9 mouse cellular contexts compared by ENCODE assay signal in genomic region chr14:55540787-55541321, GRCm38 (mm10). TPM values are rescaled to one million over a fixed set of nuclear protein-coding genes. Genes with fewer than 3 reads are reported as not detected.
DNase-seq lines count a peak whose midpoint lies in the region; ATAC-seq and TF ChIP-seq lines count a peak whose summit lies in the region.
"Had no signal": no experiment of that assay in that cellular context is flagged by ENCODE, and none has a peak within 500 bp of the region (broad histone marks: within the 10 kb centered on the region; RNA-seq: fewer than 3 reads in every experiment).

No protein-coding gene starts in this region.

- H3K4me3 ChIP-seq in bone marrow, adult 2 months (replicated peaks; ENCODE audit: control insufficient read depth, low read depth, low read length) = peak overlapping the region; percentile 90
- H3K4me3 ChIP-seq in heart, embryonic 14.5 days (ENCODE audit: control insufficient read depth in 1 of 2, insufficient read depth in 1 of 2, low read depth in 1 of 2, low read length in 2 of 2) = peak overlapping the region; percentile 52
- peak overlapping the region; percentile 78 for H3K4me3 ChIP-seq in liver, postnatal 0 days (ENCODE audit: low read depth, low read length)

- no peak for TF ChIP-seq CTCF in bone marrow, adult 2 months (IDR thresholded peaks at IDR 0.05; ENCODE audit: control insufficient read depth, insufficient read depth, low read length)
- no peak for TF ChIP-seq CTCF in liver, postnatal 0 days (IDR thresholded peaks at IDR 0.05; ENCODE audit: low read depth)

- 0 out of 2 replicates have a peak, but pooled peaks have one; percentile 18 for ATAC-seq in heart, embryonic 14.5 days (ENCODE audit: insufficient number of reproducible peaks, insufficient read depth, low FRiP score, low read depth)
- peak; percentile 50 for ATAC-seq in liver, postnatal 0 days
- peak; percentile 7; the same call in 1 of the 2 replicates for ATAC-seq in neutrophil, adult 5-6 weeks (ENCODE audit: extremely low read depth, insufficient number of reproducible peaks, low FRiP score, poor library complexity, severe bottlenecking)

- peak; percentile 69 for DNase-seq in CD4-positive, CD25-positive, alpha-beta regulatory T cell, adult 2 months (ENCODE audit: low read depth, low spot score)
- DNase-seq in fibroblast of lung, adult 2 months (ENCODE audit: low read depth) = peak; percentile 53
- DNase-seq in kidney, postnatal 14 days = peak; percentile 86
- peak; percentile 84 for DNase-seq in liver, postnatal 0 days
- DNase-seq in testis, postnatal 14 days (ENCODE audit: low spot score) = peak; percentile 78

- TF ChIP-seq EP300 in liver, postnatal 0 days (IDR thresholded peaks at IDR 0.05; ENCODE audit: low read depth) = 0 out of 2 replicates have a peak, but pooled peaks have one; percentile 22

- no peaks in the 10 kb centered on the region for H3K27me3 ChIP-seq in heart, embryonic 14.5 days (ENCODE audit: control insufficient read depth, insufficient read depth, low read length)
- H3K27me3 ChIP-seq in liver, postnatal 0 days (ENCODE audit: insufficient read depth, low read length) = no peaks in the 10 kb centered on the region

- peak overlapping the region; percentile 75 for H3K9ac ChIP-seq in heart, embryonic 14.5 days (ENCODE audit: low read length)
- H3K9ac ChIP-seq in liver, postnatal 0 days (replicated peaks) = peak overlapping the region; percentile 83

- no peaks in the 10 kb centered on the region for H3K4me1 ChIP-seq in bone marrow, adult 2 months (ENCODE audit: control insufficient read depth, insufficient read depth, low read length)
- peaks cover 7 to 14% of the 10 kb centered on the region in 2 experiments; a peak in 3 of 4 replicates for H3K4me1 ChIP-seq in heart, embryonic 14.5 days (ENCODE audit: control insufficient read depth in 2 of 2, insufficient read depth in 2 of 2, low read length in 2 of 2)
- H3K4me1 ChIP-seq in liver, postnatal 0 days (ENCODE audit: insufficient read depth) = peaks cover 21% of the 10 kb centered on the region

- H3K4me2 ChIP-seq in heart, embryonic 14.5 days (ENCODE audit: low read length) = peak overlapping the region; percentile 68
- peak overlapping the region; percentile 87 for H3K4me2 ChIP-seq in liver, postnatal 0 days (ENCODE audit: low read depth, low read length)

- no peaks in the 10 kb centered on the region for H3K9me3 ChIP-seq in heart, embryonic 14.5 days (ENCODE audit: control insufficient read depth, low read length)
- H3K9me3 ChIP-seq in liver, postnatal 0 days (ENCODE audit: low read length) = no peaks in the 10 kb centered on the region

- H3K27ac ChIP-seq in bone marrow, adult 2 months (ENCODE audit: control insufficient read depth, insufficient read depth, low read depth, low read length, poor library complexity) = peak overlapping the region; percentile 91
- peak overlapping the region; percentile 76 to 83 for H3K27ac ChIP-seq in heart, embryonic 14.5 days (replicated peaks in 1 of 2; ENCODE audit: control insufficient read depth in 1 of 2, insufficient read depth in 1 of 2, low read depth in 2 of 2, low read length in 2 of 2)
- H3K27ac ChIP-seq in liver, postnatal 0 days (ENCODE audit: low read depth) = peak overlapping the region; percentile 89

- WGBS in bone marrow, adult 2 months = under 1% methylated on average over 10 of the region's 10 CpGs
- 2% methylated on average over 10 of the region's 10 CpGs for WGBS in heart, embryonic 14.5 days
- whole genome bisulfite sequencing in liver, postnatal 0 days (ENCODE audit: insufficient replicate concordance) = 7% methylated on average over 10 of the region's 10 CpGs

- no peak; the same call in 1 of the 2 replicates for TF ChIP-seq POLR2A in bone marrow, adult 2 months (IDR thresholded peaks at IDR 0.05; ENCODE audit: borderline replicate concordance, control insufficient read depth, low read depth, low read length)

- peaks cover 34% of the 10 kb centered on the region for H3K36me3 ChIP-seq in heart, embryonic 14.5 days (ENCODE audit: control insufficient read depth, insufficient read depth, low read length)
- H3K36me3 ChIP-seq in liver, postnatal 0 days (replicated peaks; ENCODE audit: insufficient read depth, low read length) = peaks cover 31% of the 10 kb centered on the region

RNA-seq across cellular contexts. Expression of gene Pck2, which starts 0.8 kb away (rescaled TPM):
- polyA plus RNA-seq in bone marrow, adult 2 months (2011; ENCODE audit: insufficient read depth, insufficient read length, low replicate concordance, missing spikeins) = 42.6 and 60.8 TPM in 2 replicates
- polyA plus RNA-seq in heart, embryonic 14.5 days (2014; fragmentation: Nextera tagmentation; extraction: Ambion mirVana) = 35.1 TPM in 2 replicates
- polyA plus RNA-seq in liver, postnatal 0 days (2015; fragmentation: Nextera tagmentation; extraction: Ambion mirVana) = 19.9 and 20.7 TPM in 2 replicates
- 38.6 and 38.8 TPM in 2 replicates for total RNA-seq in neutrophil, adult 5-6 weeks (2017)

RNA-seq across cellular contexts. Expression of gene Nrl, which starts 16.1 kb away (rescaled TPM):
- polyA plus RNA-seq in bone marrow, adult 2 months (2011; ENCODE audit: insufficient read depth, insufficient read length, low replicate concordance, missing spikeins) = 0.25 and 0.70 TPM in 2 replicates
- not detected in 2 replicates for polyA plus RNA-seq in heart, embryonic 14.5 days (2014; fragmentation: Nextera tagmentation; extraction: Ambion mirVana)
- not detected in 2 replicates for polyA plus RNA-seq in liver, postnatal 0 days (2015; fragmentation: Nextera tagmentation; extraction: Ambion mirVana)
- total RNA-seq in neutrophil, adult 5-6 weeks (2017) = 0.12 TPM in 1 of 2 replicates, not detected in the other
- polyA plus RNA-seq: gonadal fat pad, adult 2 months had no signal

RNA-seq across cellular contexts. Expression of gene Dcaf11, which starts 19.0 kb away (rescaled TPM):
- 26.4 and 42.3 TPM in 2 replicates for polyA plus RNA-seq in bone marrow, adult 2 months (2011; ENCODE audit: insufficient read depth, insufficient read length, low replicate concordance, missing spikeins)
- polyA plus RNA-seq in heart, embryonic 14.5 days (2014; fragmentation: Nextera tagmentation; extraction: Ambion mirVana) = 68.1 and 74.1 TPM in 2 replicates
- 59.9 and 62.7 TPM in 2 replicates for polyA plus RNA-seq in liver, postnatal 0 days (2015; fragmentation: Nextera tagmentation; extraction: Ambion mirVana)
- 82.2 and 98.6 TPM in 2 replicates for total RNA-seq in neutrophil, adult 5-6 weeks (2017)

RNA-seq across cellular contexts. Expression of gene A730061H03Rik, which starts 19.4 kb away (rescaled TPM):
- polyA plus RNA-seq in bone marrow, adult 2 months (2011; ENCODE audit: insufficient read depth, insufficient read length, low replicate concordance, missing spikeins) = not detected in 2 replicates
- polyA plus RNA-seq in heart, embryonic 14.5 days (2014; fragmentation: Nextera tagmentation; extraction: Ambion mirVana) = not detected in 2 replicates
- 1.3 and 1.4 TPM in 2 replicates for polyA plus RNA-seq in liver, postnatal 0 days (2015; fragmentation: Nextera tagmentation; extraction: Ambion mirVana)
- 6.9 and 9.1 TPM in 2 replicates for total RNA-seq in neutrophil, adult 5-6 weeks (2017)

RNA-seq across cellular contexts. Expression of gene Cpne6, which starts 30.6 kb away (rescaled TPM):
- polyA plus RNA-seq in bone marrow, adult 2 months (2011; ENCODE audit: insufficient read depth, insufficient read length, low replicate concordance, missing spikeins) = not detected in 2 replicates
- polyA plus RNA-seq in heart, embryonic 14.5 days (2014; fragmentation: Nextera tagmentation; extraction: Ambion mirVana) = 0.12 and 0.36 TPM in 2 replicates
- not detected in 2 replicates for polyA plus RNA-seq in liver, postnatal 0 days (2015; fragmentation: Nextera tagmentation; extraction: Ambion mirVana)
- total RNA-seq in neutrophil, adult 5-6 weeks (2017) = not detected in 2 replicates

Comparison
In these comparisons a context has a peak if more than half of its experiments do, and no peak if none do; other contexts are left out.
1. Peak in every context shown above with its lines: DNase-seq, ATAC-seq, H3K4me3 ChIP-seq and H3K27ac ChIP-seq.